Mouse (Mus musculus) kidney, adult 2 months (tissue): ENCODE measurements around the gene Pole4.

ENCODE experiments used
- CTCF ChIP-seq: fragments of 200-500 bp; conservative IDR thresholded peaks from 2 replicates; pipeline ENCODE4 v1.5.1; 2011; ENCODE audit warnings: low read depth, mild to moderate bottlenecking, control low read depth, low read length, moderate library complexity, mixed read lengths; ENCODE audit not compliant: insufficient read depth, insufficient read length
- POLR2A ChIP-seq: fragments of 200-500 bp; IDR thresholded peaks from one replicate; pipeline ENCODE4 v1.6.1; 2011; ENCODE audit warnings: low read depth, low read length, control low read depth

DNA sequence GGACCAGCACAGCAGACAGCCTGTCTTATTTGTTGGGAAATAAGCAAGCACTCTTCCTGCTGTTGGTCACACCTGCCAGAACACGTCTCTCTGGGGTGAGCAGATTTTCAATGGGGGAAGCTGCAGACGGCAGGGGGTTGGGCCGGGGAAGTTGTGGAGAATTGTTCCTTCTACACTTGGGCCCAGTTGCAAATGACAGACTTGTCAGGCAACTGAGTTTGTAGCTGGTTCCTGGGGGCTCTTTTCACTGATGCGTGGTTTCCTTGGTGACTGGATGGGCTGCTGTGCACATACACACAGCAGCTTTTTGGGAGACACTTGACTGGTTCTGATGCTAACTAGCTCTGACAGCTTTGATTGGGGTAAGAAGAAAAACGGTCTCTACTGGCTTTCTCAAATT, 5.3 kb downstream of the Pole4 start:
- no peak for TF ChIP-seq CTCF
- no peak for TF ChIP-seq POLR2A
